Mouse (Mus musculus) erythroblast, embryonic 14.5 days (primary cell): ENCODE measurements around the gene Zfp64.

Experiments used
- GATA1 ChIP-seq: IDR thresholded peaks from 2 replicates; pipeline ENCODE4 v1.6.1; 2012; ENCODE audit warnings: low read length, inconsistent platforms, mixed read lengths
- TAL1 ChIP-seq: IDR thresholded peaks from 3 replicates; pipeline ENCODE4 v1.6.1; 2012; ENCODE audit warnings: low read length, inconsistent platforms, mixed read lengths

DNA sequence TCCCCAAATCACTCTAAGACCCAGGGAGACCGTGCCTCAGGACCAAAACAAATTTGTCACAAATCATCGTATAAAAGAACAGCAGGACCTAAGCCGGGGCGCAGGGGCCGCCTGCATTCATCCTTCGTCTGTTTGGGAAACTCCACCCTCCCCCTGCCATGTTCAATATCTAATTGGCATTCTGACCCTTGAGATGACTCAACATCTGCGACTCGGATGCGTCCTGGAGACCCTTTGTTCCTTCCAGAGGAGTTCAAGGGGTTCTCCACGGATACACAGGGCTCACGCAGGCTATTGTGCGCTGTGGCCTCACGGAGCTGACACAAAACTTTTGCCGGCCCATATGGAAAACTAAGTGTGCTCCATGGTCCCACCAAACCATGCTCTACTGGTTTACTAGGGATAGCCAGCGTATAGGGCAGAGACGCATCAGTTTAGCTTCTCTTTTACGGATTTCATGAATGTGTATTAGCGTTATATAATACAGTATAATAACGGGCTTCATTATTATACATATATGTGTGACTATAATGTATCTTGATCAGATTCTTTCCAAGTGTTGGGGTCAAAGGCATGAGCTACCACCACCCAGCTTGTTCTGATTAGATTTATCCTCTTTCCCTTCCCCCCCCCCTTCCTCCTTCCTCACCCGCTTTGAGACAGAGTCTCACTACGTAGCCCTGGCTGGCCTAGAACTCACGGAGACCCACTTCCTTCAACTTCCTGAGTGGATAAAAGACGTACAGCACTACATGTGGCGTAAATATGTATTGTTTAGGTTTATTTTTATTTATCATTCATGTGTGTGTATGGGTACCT is 94.3 kb downstream of the Zfp64 start:
- TF ChIP-seq TAL1 (no peak), GATA1 (no peak)
